Mouse (Mus musculus): ENCODE measurements around the gene Olfr1134. TPM values are rescaled to one million over a fixed set of nuclear protein-coding genes. Genes with fewer than 3 reads are reported as not detected.

Gene Olfr1134
- polyA plus RNA-seq (2012; rRNA removed): not detected in 2 replicates

DNA sequence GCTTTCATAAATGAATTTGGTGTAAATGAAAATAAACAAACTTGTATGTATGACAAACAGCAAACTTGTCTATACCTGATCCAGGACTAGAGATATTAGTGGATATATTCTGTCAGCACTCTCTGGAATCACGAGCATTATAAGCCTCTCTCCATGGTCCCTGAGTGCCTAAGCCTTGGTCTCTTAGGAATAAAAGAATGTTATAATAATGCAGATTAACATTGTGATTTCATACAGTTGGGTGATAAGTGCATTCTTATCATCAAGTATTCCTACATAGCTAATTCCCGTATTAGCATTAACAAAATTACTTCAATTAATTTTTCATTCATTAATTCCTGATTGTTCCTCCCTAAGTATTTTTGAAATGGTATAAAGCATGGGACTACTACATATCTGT lies at the start of gene Olfr1134:
Olfr1134 (minus strand) TSS at position 101 of the 400 bp plus-strand sequence.

DNA sequence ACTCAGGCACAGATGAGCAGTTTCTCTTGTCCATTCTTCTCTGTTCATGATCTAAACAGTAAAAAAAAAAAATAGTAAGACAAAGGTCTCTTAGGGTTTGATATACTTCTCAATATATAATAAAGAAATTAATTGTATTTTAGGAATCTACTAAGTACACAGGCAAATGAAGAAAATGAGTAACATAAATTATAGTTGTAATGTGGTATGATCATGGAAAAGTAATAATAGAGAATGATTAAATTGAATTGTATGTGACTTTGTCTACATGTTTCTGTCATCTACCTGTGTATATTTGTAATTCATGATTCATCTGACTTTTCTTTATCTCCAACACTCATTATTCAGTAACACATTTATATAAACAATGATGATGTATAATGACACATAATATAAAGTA lies 35.6 kb upstream of the Olfr1134 start, which contains the start of gene Olfr1136:
Olfr1136 (minus strand) TSS at position 101 of the 400 bp plus-strand sequence.

DNA sequence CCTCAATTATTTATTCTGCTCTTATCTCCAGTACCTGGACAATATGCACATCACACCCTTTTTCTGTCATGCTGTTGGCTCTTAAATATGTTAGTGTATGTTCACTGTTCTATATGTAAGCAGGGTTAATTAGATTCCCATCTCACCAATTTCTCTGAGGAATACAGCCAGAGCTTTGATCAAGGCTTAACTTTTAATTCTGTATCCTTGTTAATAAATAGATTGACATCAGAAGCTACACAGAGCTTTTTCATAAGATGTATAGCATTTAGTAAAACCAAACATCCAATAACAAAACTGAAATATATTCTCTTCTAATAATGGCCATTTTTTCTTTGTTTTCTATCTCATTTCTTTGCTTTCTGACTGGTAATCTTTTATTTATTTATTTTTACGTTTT lies 15.3 kb upstream of the Olfr1134 start, which contains the start of gene Olfr1135:
Olfr1135 (minus strand) TSS at position 101 of the 400 bp plus-strand sequence.

DNA sequence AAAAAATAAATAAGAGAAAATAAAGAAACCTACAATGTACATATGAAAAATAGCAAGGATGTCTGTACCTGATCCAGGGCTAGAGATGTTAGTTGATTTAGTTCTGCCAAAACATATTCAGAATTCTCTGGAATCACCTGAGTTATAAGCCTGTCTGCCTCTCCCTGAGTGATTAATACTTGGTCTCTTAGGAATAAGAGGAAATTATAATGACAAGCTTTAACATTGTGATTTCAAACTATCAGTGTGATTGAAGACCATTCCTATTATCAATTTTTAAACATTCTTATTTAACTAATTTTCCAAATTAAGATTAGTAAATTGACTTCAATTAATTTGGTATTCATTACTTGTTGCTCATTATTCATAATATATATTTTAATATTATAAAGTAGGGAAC lies 11.0 kb downstream of the Olfr1134 start, which contains the start of gene Olfr1133:
Olfr1133 (minus strand) TSS at position 101 of the 400 bp plus-strand sequence.

DNA sequence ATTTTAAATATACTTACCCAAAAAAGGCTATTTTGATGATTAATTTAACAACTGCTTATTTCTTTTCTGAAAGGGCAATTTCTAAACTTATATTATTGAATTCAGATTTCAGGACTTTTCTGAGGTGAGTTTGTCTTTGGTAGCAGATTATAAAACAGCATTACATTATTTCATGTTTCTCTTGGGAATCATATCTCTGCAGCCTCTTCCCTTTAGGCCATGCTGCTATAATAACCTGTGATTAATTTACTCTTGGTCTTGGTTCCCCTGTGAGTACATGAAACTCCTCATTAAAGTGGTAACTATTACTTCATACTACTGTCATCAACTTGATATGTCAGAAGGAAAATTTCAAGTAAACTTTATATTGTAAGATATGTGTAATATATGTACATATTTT lies 20.8 kb downstream of the Olfr1134 start, which contains the start of gene Olfr1132:
Olfr1132 (minus strand) TSS at position 101 of the 400 bp plus-strand sequence.

DNA sequence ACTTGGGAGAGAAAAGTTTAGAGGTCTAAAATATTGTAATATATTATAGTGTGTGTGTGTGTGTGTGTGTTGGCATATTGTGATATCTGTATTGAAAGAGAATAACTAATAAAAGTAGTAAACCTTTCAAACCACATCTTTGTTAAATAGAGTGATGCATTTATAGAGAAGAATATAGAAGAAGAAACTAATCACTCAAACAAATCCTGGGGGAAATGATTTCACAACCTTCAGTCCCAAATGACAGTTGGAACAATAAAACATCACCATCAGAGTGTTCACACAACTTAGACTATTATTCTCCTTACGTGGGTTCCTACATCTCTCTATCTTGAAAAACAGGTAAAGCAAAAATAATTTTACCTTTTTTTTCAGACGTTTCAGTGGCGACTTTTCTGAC lies 31.5 kb downstream of the Olfr1134 start, which contains the start of gene Olfr1131:
Olfr1131 (plus strand) TSS at position 301 of the 400 bp plus-strand sequence.

DNA sequence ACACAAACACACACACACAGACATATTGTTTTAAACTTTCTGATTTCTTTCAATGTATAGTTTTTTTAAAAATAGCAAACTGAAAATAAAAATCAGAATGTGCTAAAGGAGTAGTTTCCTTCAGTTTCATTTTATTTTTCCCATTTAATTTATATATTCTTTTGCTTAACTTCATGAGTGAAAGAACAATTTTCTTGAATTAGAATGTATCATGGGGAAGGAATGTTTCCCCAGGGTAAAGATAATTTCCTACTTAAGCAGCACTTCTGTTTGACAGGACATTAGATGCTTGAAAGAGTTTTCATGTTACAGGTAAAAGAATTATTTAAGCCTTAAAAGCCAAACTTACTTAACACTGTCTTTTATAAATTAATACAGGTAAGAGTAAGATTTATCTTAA lies 52.3 kb downstream of the Olfr1134 start, which contains the start of gene Olfr1130:
Olfr1130 (plus strand) TSS at position 301 of the 400 bp plus-strand sequence.

Other genes starting within 250 kb of the Olfr1134 start
- not detected in 2 replicates for gene Olfr1123, start 241.8 kb downstream of the Olfr1134 start, polyA plus RNA-seq (2012; rRNA removed)
- gene Olfr1124, start 228.2 kb downstream of the Olfr1134 start, polyA plus RNA-seq (2012; rRNA removed): not detected in 2 replicates
- gene Olfr1126, start 204.5 kb downstream of the Olfr1134 start, polyA plus RNA-seq (2012; rRNA removed): not detected in 2 replicates
- gene Pramel7, start 161.4 kb downstream of the Olfr1134 start, polyA plus RNA-seq (2012; rRNA removed): not detected in 2 replicates
- not detected in 2 replicates for gene Pramel6, start 151.9 kb downstream of the Olfr1134 start, polyA plus RNA-seq (2012; rRNA removed)
- not detected in 2 replicates for gene Olfr153, start 126.7 kb downstream of the Olfr1134 start, polyA plus RNA-seq (2012; rRNA removed)
- gene Olfr1128, start 112.9 kb downstream of the Olfr1134 start, polyA plus RNA-seq (2012; rRNA removed): not detected in 2 replicates
- not detected in 2 replicates for gene Olfr1129, start 84.6 kb downstream of the Olfr1134 start, polyA plus RNA-seq (2012; rRNA removed)
- gene Olfr1130, start 52.2 kb downstream of the Olfr1134 start, polyA plus RNA-seq (2012; rRNA removed): not detected in 2 replicates
- not detected in 2 replicates for gene Olfr1131, start 31.4 kb downstream of the Olfr1134 start, polyA plus RNA-seq (2012; rRNA removed)
- gene Olfr1132, start 20.9 kb downstream of the Olfr1134 start, polyA plus RNA-seq (2012; rRNA removed): not detected in 2 replicates
- not detected in 2 replicates for gene Olfr1133, start 11.1 kb downstream of the Olfr1134 start, polyA plus RNA-seq (2012; rRNA removed)
- gene Olfr1135, start 15.2 kb upstream of the Olfr1134 start, polyA plus RNA-seq (2012; rRNA removed): not detected in 2 replicates
- gene Olfr1136, start 35.5 kb upstream of the Olfr1134 start, polyA plus RNA-seq (2012; rRNA removed): not detected in 2 replicates
- not detected in 2 replicates for gene Olfr1137, start 54.7 kb upstream of the Olfr1134 start, polyA plus RNA-seq (2012; rRNA removed)
- not detected in 2 replicates for gene Olfr1138, start 81.5 kb upstream of the Olfr1134 start, polyA plus RNA-seq (2012; rRNA removed)
- not detected in 2 replicates for gene Olfr1140, start 85.3 kb upstream of the Olfr1134 start, polyA plus RNA-seq (2012; rRNA removed)
- not detected in 2 replicates for gene Olfr1141, start 95.5 kb upstream of the Olfr1134 start, polyA plus RNA-seq (2012; rRNA removed)
- not detected in 2 replicates for gene Olfr152, start 121.0 kb upstream of the Olfr1134 start, polyA plus RNA-seq (2012; rRNA removed)
- not detected in 2 replicates for gene Olfr1143, start 142.1 kb upstream of the Olfr1134 start, polyA plus RNA-seq (2012; rRNA removed)
- gene Olfr1145, start 151.4 kb upstream of the Olfr1134 start, polyA plus RNA-seq (2012; rRNA removed): not detected in 2 replicates
- gene Olfr1148, start 172.1 kb upstream of the Olfr1134 start, polyA plus RNA-seq (2012; rRNA removed): not detected in 2 replicates
- gene Olfr1150-ps1, start 185.5 kb upstream of the Olfr1134 start, polyA plus RNA-seq (2012; rRNA removed): not detected in 2 replicates
- not detected in 2 replicates for gene Olfr1151, start 197.4 kb upstream of the Olfr1134 start, polyA plus RNA-seq (2012; rRNA removed)
- not detected in 2 replicates for gene Olfr1152, start 208.0 kb upstream of the Olfr1134 start, polyA plus RNA-seq (2012; rRNA removed)
- not detected in 2 replicates for gene Olfr1153, start 236.5 kb upstream of the Olfr1134 start, polyA plus RNA-seq (2012; rRNA removed)
- gene Olfr1154, start 246.7 kb upstream of the Olfr1134 start, polyA plus RNA-seq (2012; rRNA removed): not detected in 2 replicates

Data from central nervous system, embryonic 11.5 days (tissue).